Comparison of ENCODE assay signal across 19 mouse cellular contexts in the genomic region with DNA sequence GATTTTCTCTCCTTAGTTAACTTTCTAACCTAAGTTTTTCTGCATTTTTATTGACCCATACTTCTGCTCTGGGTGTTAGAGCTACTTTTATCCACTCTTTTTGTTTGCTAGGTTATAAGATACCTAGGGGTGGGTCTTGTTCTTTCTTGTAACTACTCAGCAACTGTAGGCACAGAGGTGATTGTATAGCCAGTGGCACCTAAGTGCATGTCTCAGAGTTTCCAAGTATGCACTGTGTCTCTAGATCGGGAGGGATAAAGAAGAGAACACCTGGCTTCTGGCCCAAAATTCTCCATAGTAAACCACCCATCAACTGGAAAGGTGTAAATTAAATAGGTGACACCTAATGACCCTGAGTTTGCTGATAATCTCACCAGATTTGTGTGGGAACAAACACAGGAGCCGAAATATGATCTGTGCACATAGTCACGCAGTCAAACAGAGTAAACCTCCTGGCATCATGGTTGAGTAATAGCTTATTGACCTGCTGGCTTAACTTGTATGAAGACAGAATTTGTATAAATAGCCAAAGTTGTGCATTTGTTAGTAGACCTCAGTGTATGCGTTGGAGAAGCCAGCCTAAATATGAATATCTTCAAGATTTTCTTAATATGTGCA. TPM values are rescaled to one million over a fixed set of nuclear protein-coding genes. Genes with fewer than 3 reads are reported as not detected.
"Had no signal": no experiment of that assay in that cellular context is flagged by ENCODE, and none has a peak within 500 bp of the region (broad histone marks: within the 10 kb centered on the region; RNA-seq: fewer than 3 reads in every experiment).

A gene (plus strand): TSS at position 568 of the 618 bp plus-strand sequence.

- H3K9ac ChIP-seq: neural tube, embryonic 12.5 days; neural tube, embryonic 13.5 days; neural tube, embryonic 15.5 days had no signal

- H3K4me2 ChIP-seq: neural tube, embryonic 12.5 days; neural tube, embryonic 13.5 days; neural tube, embryonic 15.5 days had no signal

- H3K27me3 ChIP-seq: neural tube, embryonic 12.5 days; neural tube, embryonic 13.5 days; neural tube, embryonic 15.5 days had no signal

- DNase-seq: retina, postnatal 1 day; right cerebral cortex, adult 18-20 months; right cerebral cortex, postnatal 14 days; right cerebral cortex, postnatal 25 days; right cerebral cortex, postnatal 4 days; spleen, adult 18-20 months; thymus, adult 18-20 months; thymus, adult 2 months; thymus, postnatal 14 days; thymus, postnatal 25 days; thymus, postnatal 36 days; thymus, postnatal 4 days had no signal

- H3K4me1 ChIP-seq: neural tube, embryonic 12.5 days; neural tube, embryonic 13.5 days; neural tube, embryonic 15.5 days had no signal

- H3K4me3 ChIP-seq: neural tube, embryonic 12.5 days; neural tube, embryonic 13.5 days; neural tube, embryonic 15.5 days had no signal

- H3K27ac ChIP-seq: neural tube, embryonic 12.5 days; neural tube, embryonic 13.5 days; neural tube, embryonic 15.5 days had no signal

- H3K9me3 ChIP-seq: neural tube, embryonic 12.5 days; neural tube, embryonic 13.5 days; neural tube, embryonic 15.5 days had no signal

- H3K36me3 ChIP-seq: neural tube, embryonic 12.5 days; neural tube, embryonic 13.5 days; neural tube, embryonic 15.5 days had no signal

RNA-seq across cellular contexts. Expression of the gene that starts here (rescaled TPM):
- total RNA-seq: neutrophil, adult 5-6 weeks had no signal
- polyA plus RNA-seq: neural tube, embryonic 11.5 days; neural tube, embryonic 12.5 days; neural tube, embryonic 13.5 days; neural tube, embryonic 14.5 days; neural tube, embryonic 15.5 days; spleen, adult 2 months; thymus, adult 2 months had no signal
